Mouse (Mus musculus) gastrocnemius, postnatal 4 days (tissue): ENCODE results near the gene Arhgef26. TPM values are rescaled to one million over a fixed set of nuclear protein-coding genes. Genes with fewer than 3 reads are reported as not detected.

Experiments used
- DNase-seq, 2 experiments: peaks; one replicate each; pipeline ENCODE4 v3.0.0; 2021 to 2022; ENCODE audit warnings: low spot score in 2 of 2, mixed read lengths in 2 of 2
- total RNA-seq, 2 experiments: library from RNA; stranded (reverse); gene quantifications; 2 replicates each; pipeline ENCODE4 v1.2.3; 2021

The Arhgef26 gene
- total RNA-seq, 2 experiments from 2014 or later, result 9.2 to 10.1 TPM

DNA sequence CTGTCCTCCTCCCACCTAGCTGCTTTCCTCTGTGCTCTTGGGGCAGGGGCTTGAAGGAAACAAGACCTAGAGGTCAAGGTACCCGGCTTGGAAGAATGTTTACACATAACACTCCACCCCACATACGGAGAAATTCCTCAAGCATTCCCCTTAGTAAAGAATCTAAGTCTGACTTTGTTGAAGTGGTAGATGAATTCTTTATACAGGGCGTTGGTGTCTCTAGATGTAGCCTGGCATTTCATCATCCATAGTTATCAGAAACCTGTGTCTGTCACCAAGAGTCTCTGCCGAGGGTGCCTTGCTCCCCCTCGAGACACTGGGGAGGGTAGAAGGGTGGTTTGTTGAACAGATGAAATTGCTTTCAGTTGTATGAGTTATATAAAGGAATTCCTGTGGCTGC, 41.8 kb downstream of the Arhgef26 start:
- DNase-seq, result no peak

DNA sequence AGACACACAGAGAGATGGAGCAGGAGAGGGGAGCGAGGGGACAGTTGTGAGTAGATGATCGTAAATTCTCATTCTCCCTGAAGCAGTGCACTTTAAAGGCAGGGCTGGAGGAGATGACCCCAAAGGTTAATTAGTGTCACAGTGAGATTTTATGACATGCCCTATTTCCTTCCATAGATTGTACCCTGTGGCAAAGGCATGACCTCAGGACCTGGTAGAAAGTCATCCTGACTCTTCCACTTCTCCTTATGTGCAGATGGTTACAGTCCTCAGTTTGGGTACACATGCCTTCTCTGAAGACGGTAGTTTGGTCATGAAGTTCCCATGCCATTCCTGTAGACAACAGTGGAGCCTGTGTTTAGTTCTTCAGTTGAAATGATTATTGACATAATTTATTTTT, 42.3 kb downstream of the Arhgef26 start:
- no peak for DNase-seq

DNA sequence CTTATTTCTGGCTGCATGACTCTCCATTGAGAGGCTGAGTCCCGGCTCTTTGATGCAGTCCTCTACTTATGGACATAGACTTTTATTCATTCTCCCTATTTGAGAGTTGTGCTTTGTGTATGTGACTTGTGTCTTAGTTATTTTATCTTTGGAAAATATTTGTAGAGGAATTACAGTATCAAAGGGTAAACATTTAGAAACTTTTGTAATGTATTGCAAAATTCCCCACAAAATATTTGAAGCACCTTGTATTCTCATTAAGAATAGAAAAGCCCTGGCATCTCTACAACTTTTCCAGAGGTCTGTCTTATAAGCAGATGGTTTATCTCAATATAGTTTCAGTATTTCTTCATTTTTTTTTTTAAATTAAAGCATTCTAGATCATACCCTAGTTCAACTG, 44.7 kb downstream of the Arhgef26 start:
- DNase-seq, result no peak

DNA sequence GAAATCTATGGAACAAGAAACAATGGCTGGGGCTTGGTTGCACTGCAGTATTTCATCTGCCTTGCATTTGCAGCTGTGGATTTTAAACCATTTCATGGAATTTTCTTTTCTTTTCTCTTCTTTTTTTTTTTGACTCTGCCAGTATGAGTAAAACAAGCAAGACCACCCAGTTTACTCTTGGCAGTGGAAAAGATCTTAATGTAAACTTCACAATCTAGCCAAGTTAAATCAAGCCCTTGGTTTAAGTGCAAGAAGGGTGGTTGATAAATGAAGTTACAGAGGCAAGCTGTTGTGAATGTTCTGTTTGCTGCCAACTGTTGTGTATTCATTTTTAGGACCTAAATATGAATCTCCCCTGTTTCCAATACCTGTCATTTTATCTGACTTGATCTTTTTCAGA, 54.5 kb downstream of the Arhgef26 start:
- no peak for DNase-seq

DNA sequence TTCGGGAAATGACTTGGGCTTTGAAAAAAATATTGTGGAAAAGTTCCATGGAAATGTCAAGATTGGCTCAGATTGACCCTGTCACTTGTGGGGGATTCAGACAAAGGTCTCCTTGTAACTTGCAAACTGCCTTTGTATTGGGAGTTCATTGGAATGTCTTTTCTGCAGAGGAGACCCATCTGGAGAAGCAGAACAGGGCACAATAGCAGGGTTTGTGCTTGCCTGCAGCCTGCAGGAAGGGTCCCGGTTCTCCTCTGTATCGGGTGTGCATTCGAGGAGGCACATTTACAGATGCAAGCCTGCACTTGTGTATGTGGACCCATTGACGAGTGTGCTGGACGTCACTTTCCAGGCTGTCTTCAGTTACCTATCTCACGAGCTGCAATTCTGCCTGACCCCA, 56.1 kb downstream of the Arhgef26 start:
- no peak for DNase-seq

DNA sequence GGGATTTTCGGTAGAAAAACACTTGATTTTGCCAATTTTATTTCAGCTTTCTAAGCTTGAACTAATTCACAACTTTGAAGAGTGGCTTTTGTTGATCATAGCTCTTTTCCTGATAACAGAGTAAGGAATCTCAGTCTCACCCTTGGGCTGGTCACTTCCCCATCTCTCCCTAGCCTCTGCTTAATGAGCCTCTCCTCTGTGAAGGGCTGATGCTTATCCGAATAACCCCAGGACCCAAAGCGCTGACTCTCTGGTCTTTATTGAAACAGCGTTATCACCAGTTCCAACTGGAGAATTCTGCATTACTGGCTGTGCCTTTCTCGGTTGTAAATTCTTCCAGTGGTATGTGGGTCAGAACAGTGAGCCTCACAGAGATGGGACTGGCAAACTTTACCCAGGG, 57.2 kb downstream of the Arhgef26 start:
- DNase-seq, result no peak

DNA sequence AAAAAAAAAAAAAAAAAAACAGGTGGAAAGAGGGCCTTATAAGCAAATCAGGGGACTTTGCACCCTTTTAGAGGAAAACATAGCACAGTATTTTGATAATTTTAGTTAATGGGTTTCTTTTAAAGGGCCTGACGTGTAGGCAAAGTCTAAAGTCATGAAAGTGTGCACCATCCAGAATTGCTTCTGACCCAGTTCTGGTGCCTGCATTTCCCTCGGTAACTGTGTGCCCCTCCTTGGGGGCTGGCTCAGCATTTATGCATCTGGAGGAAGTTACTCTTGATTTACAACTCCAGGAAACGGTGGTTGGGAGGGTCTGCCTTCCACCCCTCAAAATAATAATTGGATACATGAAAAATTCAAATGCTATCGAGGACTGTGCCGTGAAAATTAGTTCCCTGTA, 58.0 kb downstream of the Arhgef26 start:
- DNase-seq, result no peak

DNA sequence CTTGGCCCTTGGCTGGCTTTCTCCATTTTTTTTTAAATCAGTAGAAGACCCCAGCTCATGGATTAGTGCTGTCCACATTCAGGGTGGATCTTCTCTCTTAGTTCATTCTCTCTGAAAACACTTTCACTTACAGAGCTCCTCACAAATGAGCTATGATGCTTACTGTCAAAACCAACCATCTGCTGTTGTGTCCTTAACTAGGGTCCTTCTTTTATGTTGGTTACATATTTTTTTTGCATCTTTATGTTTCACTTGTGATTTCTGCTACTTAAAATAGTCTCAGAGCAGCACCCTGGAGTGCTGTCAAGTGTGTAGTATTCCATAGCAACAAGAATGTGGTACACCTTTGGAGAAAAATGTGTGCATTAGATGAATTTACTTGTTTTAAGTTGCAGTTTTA, 60.0 kb downstream of the Arhgef26 start:
- no peak for DNase-seq

DNA sequence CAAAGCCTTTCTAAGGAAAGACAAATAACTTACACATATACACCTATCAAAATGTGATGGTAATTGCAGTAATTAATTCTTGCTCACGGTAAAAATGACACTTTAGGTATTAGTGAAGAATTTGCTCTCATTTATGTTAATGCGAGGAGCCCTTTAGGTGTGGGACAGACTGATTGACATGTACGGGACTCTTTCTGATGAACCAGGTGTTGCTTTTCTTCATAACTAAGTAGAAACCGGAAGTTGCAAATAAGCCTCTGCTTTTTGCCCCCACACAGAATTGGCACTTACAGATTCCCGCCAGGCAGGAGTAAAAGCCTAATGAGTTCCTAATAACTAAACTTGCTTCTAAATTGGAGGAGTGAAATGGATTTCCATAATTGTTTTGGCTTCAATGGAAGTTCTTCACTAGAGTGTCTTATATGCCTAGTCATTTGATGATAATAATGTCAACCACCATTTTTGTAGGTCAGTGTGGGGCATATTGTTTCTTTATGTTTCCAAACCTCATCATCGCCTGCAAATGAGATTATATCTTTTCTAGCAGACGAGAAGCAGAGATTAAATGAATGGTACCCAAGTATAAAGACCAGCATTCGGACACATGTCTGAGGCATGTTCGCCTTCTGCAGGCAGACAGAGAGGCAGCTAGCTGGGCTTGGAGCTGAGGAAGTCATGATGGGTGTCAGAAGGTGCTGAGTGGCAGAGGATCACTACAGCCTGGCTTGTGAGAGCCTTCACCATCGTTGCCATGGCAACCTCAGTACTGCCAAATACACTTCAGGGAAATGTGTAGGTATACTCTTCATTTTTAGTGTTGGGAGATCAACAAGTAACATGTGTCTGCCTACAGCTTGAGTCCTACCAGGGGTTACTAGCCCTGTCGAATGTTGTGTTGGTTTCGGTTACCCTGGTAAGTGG, 61.9 kb downstream of the Arhgef26 start:
- no peak for DNase-seq

DNA sequence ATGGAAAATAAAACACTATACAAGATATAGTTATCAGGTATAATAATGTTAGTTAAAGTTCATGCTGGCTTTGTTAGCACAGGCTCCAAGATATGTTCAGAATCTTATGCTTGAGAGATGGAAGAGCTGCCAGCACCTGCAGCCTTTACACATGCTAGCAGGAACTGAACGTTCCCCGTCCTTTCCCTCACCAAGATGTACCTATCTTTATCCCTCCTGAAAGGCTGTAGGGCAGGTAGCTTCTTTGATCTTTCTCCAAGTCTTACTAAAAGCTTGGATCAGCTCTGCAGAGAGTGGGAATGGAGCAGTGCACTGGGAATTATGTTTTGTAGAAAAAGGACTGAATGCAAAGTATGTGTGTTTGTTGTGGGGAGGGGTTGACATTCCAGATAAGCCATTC, 64.3 kb downstream of the Arhgef26 start:
- DNase-seq, result no peak

DNA sequence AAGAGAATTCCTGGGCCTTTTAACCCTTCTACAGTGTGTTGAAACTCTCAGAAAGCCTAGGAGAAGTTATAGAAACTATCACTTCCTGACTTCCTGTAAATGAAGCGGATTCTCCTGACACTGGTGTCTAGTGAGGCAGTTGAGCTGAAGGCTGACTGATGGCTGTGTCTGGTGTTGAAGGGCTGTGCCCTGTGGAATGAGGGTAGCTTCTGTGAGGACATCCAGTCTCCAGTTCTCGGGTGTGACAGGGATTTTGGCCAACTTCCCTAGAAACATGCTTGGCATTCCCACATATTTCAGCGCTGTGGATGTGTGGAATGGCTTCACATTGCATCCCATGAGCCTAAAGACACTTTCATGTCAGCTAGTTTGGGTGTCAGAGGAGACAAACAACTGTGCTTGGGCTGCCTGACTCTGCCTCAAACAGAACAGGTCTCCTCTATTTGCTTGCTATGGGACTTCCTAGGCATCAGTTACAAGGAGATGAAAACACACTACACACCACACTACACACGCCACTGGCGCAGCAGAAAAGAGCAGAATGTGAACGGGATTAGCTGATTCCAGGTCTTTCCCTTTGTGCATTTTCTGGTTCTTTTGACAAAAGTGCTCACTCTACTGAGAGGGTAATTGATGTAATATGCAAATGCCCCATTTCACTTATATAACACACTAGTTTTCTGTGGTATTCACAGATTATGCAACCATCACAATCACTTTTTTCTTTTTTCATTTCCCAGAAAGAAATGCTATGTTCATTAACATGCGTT, 66.5 kb downstream of the Arhgef26 start:
- no peak for DNase-seq

DNA sequence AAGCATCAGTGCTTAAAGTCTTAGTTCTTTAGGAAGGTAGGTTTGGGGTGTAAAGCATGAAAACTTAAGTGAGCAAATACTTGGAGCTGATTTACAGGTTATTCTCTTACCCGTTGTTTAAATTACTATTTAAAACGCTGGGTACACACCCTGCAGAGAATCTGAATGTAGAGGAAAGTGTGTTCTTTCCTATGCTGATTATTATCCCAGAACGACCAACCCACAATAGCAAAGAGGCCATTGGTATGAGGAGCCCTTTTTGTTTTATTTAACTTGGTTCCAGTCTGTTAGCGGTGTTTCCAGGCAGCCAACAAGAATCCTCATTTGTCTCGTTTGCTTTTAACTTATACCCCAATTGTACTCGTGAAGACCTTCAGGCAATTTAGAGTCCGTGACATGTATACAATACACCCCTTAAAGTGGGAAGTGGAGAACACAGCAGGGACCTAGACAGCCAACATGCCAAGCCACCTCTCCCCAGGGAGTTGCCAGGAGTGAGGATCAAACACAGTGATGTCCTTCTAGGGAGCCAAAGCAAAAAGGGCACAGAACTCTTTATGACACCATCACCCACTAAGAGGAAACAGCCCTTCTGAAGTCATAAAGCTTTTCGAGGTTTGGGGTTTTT, 71.5 kb downstream of the Arhgef26 start:
- DNase-seq, result no peak

DNA sequence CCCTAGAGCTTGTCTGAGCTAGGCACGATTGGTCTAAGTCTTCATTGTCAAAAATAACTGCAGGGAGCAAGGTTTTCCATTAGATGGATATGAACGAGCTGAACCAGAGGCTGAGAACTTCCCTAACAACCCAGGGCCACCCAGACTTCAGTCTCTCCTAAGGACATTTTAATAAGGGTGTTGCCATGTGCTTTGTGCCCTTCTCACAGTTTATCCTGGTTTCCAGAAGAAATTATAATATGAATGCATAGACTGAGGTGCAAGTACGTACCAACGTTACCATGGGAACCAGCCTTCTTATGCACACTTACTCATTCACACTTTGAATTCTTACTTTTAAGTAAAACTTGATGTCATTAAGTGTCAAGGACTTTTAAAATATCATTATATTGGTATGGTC, 72.3 kb downstream of the Arhgef26 start:
- no peak for DNase-seq

DNA sequence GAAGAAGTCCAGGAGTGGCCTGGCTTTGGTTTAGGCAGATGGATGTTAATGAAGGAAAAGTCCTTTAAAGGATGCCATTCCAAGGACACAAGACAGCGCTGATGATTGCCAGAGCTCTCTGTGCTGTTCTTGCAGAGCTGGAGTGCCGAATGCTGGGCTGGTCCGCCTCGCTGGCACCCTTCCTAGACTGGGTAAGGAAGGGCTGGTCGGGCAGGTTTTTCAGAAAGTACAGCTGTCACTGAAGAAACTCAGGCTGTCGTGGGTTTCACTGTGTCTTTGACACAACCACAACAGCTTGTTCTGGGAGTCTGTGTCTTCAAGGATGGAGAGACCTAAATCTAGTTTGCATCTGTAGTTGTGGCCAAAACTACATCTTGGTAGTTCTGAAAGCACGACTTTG, 74.6 kb downstream of the Arhgef26 start:
- DNase-seq, result no peak

DNA sequence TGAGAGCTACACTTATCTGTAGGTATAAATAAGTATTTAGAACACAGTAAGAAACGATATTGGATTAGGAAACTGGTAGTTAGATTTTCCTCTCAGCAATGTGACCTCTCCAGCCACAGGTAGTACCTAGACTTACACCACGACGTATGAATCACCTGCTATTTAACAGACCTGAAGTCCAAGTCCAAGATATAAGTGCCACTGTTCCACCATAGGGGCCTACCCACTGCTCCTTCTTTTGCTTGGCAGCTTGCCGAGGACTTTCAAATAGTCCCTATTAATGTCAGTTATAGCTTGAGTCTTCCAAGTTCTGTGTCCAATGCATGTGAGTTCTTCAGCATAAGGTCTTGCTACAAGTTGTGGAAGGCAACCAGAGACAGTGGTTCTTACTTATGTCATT, 76.8 kb downstream of the Arhgef26 start:
- DNase-seq, result no peak

DNA sequence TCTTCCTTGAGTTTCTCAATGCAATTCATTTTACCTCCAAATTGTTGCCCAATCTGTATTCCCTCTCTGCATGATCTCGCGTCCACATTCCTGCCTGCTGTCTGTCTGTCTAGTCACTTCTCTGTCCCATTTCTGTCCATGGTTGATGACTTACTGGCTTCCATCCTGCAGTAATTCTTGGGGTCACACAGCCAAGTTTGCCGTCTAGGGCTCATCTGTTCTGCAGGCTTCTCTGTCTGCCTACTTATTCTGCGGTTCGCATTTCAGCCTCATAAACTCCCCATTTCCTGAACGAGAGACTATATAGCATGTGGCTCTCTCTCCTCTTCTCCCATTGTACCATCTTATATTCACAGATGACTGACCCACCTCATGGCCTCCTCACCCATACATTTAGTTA, 79.3 kb downstream of the Arhgef26 start:
- no peak for DNase-seq

DNA sequence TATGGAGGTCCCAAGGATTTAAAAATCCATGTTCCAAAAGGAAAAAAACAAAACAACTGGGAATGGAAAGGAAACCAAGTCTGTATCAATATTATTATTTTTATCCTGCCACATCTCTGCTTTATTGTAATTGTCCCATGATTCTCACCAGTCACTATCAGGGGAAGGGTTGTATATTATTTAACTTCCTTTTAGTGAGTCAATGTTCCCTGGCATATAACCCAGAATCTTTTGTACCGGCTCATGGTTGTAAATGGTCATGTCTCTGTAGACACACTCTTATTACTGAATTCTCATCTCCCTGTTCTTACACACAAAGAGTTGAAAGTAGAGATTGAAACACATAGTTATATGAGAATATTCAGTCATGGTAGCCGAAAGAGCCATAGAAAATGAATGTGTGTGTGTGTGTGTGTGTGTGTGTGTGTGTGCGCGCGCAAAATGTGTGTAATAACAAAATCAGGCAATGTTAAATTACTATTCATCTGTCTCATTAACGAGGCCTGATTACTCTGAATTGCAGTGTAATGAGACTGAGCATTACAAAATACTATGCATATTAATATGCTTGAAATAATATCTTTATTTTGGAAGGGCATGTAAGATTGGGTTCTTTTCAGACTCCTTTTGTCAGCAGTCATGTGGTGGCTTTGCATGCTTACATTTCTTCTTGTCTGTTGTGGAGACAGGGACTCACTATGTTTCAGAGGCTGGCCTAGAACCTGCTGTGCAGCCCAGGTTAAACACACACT, 80.4 kb downstream of the Arhgef26 start:
- DNase-seq, result no peak

DNA sequence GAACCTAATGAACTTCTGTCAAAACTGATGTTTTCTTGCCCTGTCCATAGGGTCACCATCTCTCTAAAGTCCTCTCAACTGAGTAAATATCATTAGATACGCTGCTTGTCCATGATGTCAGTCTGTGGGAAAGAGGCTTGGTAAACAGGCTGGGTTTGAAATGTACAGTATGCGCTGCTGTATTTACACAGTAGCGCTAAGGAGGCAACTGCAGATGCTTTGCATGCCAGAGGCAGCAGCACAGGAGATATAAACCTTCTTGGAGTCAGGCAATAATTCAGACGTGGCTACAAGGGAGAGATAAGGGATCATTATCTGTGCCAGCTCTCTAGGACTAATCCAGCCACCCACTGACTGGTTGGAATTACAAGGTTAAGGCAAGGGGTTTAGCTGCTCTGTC, 95.5 kb downstream of the Arhgef26 start:
- DNase-seq, result no peak

DNA sequence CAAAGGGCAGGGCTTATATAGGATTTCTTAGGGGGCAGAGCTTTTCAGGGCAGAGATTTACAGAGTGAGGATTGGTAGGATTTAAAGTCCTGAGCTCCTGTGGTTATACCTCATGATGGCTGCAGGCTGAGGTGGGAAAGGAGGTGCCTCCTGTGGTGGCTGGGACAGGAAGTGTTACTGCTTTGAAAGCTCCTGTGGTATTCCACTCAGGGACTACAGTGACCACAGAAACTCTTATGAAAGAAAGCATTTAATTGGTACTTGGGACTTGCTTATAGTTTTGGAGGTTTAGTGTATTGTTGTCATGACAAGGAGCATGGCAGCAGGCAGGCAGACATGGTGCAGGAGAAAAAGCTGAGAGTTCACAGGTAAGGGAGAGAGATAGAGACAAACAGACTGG, 97.8 kb downstream of the Arhgef26 start:
- DNase-seq, result no peak

DNA sequence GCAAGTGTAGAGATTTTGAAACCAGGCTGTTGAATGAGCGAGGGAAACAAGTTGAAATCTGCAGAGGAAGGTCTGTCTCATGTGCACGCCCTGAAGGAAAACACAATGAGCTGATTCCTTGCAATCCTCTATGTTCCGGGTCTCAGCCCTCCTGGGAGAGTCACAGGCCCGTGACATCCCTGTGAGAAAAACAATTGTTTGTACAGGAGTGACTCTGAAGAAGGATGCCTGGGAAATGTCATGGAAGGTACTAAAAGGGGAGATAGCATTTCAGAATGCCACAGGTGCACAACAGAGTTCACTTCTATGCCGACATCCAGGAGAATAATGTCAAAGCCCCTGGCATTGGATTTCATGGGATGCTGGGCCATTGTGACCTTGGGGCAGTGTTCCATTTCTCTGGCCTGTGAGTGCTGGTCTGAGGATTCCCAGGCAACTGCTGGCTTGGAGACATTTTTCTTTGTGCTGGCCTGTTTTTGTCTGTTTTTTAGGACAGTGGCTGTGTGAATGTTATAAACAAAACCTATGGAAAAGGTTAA, 102.4 kb downstream of the Arhgef26 start:
- no peak for DNase-seq

DNA sequence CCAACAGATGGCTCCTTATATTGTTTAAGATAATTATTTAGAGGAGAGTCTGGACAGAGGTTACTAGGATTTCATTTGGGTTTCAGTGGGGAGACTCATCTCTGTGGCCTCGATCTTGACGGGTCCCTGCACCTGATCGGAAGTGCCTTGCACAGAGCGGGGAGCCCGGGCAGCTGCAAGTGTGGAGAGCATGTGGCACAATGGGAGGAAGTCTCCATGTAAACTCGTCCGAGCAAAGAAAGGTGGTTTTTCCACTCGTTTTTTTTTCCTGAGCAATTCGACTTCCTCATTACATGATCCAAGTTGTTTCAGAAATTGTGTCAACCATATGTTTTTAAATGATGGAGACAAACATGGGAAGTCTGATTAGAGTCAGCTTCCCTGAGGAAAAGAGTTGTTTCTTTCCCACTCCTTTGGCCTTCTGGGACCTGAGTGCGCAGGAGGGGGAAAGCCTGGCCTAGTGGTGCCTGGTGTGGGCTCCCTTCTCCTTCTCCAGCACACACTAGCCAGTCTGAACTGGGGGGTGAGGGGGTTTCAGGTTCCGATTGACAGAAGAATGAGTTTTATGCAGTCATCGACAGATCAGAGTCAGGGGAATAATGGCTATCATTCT, 105.5 kb downstream of the Arhgef26 start:
- DNase-seq, result no peak
